Mouse (Mus musculus) layer of hippocampus, adult 9-10 months (tissue): ENCODE data around the gene F2rl3.

Source experiments
- DNase-seq: peaks from one replicate; pipeline ENCODE4 v3.0.0; 2022; ENCODE audit warnings: low spot score

The F2rl3 gene

GRCm38 (mm10) chr8:72765696-72766095, 4.0 kb downstream of the F2rl3 start:
- no peak for DNase-seq

GRCm38 (mm10) chr8:72766777-72767176, 5.1 kb downstream of the F2rl3 start:
- DNase-seq: no peak

- DNase-seq: no peak
Observed at GRCm38 (mm10) chr8:72777797-72778196, 16.1 kb downstream of the F2rl3 start.

- DNase-seq: no peak
Observed at GRCm38 (mm10) chr8:72780644-72781043, 19.0 kb downstream of the F2rl3 start.

- DNase-seq: no peak
Observed at GRCm38 (mm10) chr8:72801583-72801982, 39.9 kb downstream of the F2rl3 start.

- DNase-seq: no peak
Observed at GRCm38 (mm10) chr8:72812690-72813089, 51.0 kb downstream of the F2rl3 start.
